Mouse (Mus musculus): ENCODE measurements at regions not wholly inside any gene's neighbourhood (a gene's known extent, or its start where the extent isn't known, plus 50 kb on each side); places are given as distances from the start of the nearest gene placed in this dataset.

DNA sequence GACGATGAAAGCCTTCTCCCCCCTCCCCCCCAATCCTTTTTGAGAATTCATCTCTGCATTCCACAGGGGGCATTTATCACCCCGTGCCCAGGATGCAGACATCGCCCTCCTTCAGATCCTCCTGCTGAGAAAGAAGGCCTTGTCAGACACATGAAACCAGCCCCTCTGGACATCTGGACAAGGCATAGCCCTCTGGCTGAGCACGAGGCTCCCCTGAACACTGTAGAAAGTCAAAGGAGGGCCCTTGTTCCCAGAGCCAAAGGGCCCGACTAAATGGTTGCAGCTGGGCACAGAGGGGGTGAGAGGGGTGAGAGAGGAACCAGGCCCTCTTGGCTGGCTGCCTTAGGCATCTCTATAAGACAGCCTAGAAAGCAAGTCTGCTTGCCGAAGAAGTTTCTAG lies 327.8 kb downstream of the H2al1j start:
- WGBS, result 35% methylated on average over 6 of the region's 6 CpGs
- peaks cover 2% of the 10 kb centered on the region; the same call in 1 of the 2 replicates for H3K27me3 ChIP-seq
- no peak overlapping the region for H3K9ac ChIP-seq
- H3K9me3 ChIP-seq (replicated peaks), result no peaks in the 10 kb centered on the region
- H3K4me1 ChIP-seq, result no peaks in the 10 kb centered on the region
- ATAC-seq (ENCODE audit: insufficient number of reproducible peaks, low FRiP score, low TSS enrichment, low read depth), result no peak
- no peak overlapping the region for H3K4me3 ChIP-seq (replicated peaks)
- H3K36me3 ChIP-seq, result no peaks in the 10 kb centered on the region
- H3K27ac ChIP-seq (replicated peaks), result no peak overlapping the region
- no peak overlapping the region for H3K4me2 ChIP-seq (replicated peaks)

GRCm38 (mm10) chrX:11657606-11658254 lies 330.1 kb downstream of the H2al1j start:
- no peak overlapping the region for H3K4me2 ChIP-seq (replicated peaks)
- no peaks in the 10 kb centered on the region for H3K36me3 ChIP-seq
- no peaks in the 10 kb centered on the region for H3K9me3 ChIP-seq (replicated peaks)
- H3K27me3 ChIP-seq, result peaks cover 2% of the 10 kb centered on the region; the same call in 1 of the 2 replicates
- H3K4me1 ChIP-seq, result no peaks in the 10 kb centered on the region
- no peak overlapping the region for H3K9ac ChIP-seq
- H3K27ac ChIP-seq (replicated peaks), result no peak overlapping the region
- WGBS, result 52% methylated on average over 9 of the region's 9 CpGs
- ATAC-seq (ENCODE audit: insufficient number of reproducible peaks, low FRiP score, low TSS enrichment, low read depth), result no peak
- no peak overlapping the region for H3K4me3 ChIP-seq (replicated peaks)

DNA sequence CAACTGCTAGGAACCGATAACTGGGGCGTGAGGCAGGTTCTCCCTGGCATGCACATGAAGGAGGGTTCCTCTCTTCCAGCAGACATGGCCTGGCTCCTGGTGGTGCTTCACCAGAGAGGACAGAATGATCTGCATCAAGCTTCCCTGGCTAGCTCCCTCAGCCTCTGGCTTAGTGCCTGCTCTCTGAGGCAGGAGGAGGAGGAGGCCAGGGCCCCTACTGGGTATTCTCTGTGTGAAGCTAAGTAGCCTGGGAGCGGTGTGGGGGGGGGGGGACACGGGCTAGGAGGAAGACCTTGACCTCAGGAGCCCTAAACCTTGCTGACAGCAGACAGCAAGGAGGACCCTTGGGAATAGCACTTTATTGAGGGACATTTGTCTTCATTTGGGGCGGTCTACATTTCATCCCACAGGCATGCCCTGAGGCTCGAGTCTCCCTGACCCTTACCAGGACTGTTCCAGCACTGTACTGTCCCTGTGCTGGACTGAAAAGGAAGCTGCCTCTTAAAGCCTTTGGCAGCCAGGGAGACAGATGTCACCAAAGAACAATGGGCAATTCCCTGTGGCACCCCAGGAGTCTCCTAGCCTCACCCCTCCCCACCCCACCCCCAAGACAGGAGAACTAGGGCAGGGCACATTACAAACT lies 335.7 kb downstream of the H2al1j start:
- H3K4me1 ChIP-seq, result 0 out of 2 replicates have a peak, but pooled peaks cover 5% of the 10 kb centered on the region
- ATAC-seq (ENCODE audit: insufficient number of reproducible peaks, low FRiP score, low TSS enrichment, low read depth), result no peak
- H3K9ac ChIP-seq, result no peak overlapping the region
- H3K36me3 ChIP-seq, result no peaks in the 10 kb centered on the region
- no peak overlapping the region for H3K4me3 ChIP-seq (replicated peaks)
- peaks cover 18% of the 10 kb centered on the region for H3K27me3 ChIP-seq
- H3K9me3 ChIP-seq (replicated peaks), result no peaks in the 10 kb centered on the region
- no peak overlapping the region; the same call in 1 of the 2 replicates for H3K27ac ChIP-seq (replicated peaks)
- WGBS, result 49% methylated on average over 6 of the region's 6 CpGs
- H3K4me2 ChIP-seq (replicated peaks), result no peak overlapping the region

DNA sequence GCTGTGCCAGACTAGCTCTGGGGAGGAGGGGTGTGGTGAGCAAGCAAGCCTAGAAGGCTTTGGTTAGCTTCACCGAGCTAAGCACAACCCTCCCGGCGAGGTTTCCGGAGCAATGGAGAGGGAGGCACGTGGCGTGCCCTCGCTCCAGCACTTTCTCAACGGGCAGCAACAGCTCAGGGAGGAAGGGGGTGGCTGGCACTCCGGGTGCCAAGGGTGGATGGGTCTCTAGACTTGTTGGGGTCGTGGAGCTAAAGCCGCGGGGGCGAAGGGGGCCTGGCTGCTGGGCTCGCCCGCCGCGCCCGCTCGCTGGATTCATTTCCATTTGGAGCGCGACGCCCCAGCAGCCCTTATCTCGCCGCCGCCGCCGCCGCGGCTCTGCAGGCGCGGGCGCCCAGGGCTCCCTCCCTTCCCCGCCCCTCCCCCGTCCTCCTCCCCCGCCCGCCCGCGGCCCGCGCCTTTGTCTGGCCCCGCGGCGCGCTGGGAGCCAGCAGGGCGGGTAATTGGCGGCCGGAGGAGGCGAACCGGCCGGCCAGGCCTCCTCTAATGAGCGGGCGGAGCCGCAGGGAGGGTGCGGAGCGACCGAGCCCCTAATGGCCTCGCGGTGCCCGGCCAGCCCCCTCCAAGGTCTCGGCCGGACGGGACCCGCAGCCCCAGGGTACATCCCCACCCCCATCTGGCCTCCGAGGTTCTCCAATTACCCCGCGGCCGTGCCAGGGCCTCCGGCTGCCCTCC lies 336.9 kb downstream of the H2al1j start:
- Histone ChIP-seq H3K4me1 (0 out of 2 replicates have a peak, but pooled peaks cover 5% of the 10 kb centered on the region), H3K4me3 (replicated peaks) (peak overlapping the region; percentile 42), H3K36me3 (no peaks in the 10 kb centered on the region), H3K4me2 (replicated peaks) (peak overlapping the region; percentile 61), H3K27me3 (peaks cover 18% of the 10 kb centered on the region), H3K9ac (peak overlapping the region; percentile 33; the same call in 1 of the 2 replicates), H3K9me3 (replicated peaks) (no peaks in the 10 kb centered on the region), H3K27ac (replicated peaks) (peak overlapping the region; percentile 82)
- WGBS, result 6% methylated on average over 52 of the region's 68 CpGs
- ATAC-seq (ENCODE audit: insufficient number of reproducible peaks, low FRiP score, low TSS enrichment, low read depth), result peak; percentile 84

- Histone ChIP-seq H3K4me3 (replicated peaks) (peak overlapping the region; percentile 42), H3K9me3 (replicated peaks) (no peaks in the 10 kb centered on the region), H3K36me3 (no peaks in the 10 kb centered on the region), H3K27me3 (peaks cover 18% of the 10 kb centered on the region), H3K4me2 (replicated peaks) (peak overlapping the region; percentile 61), H3K4me1 (0 out of 2 replicates have a peak, but pooled peaks cover 5% of the 10 kb centered on the region), H3K27ac (replicated peaks) (peak overlapping the region; percentile 82), H3K9ac (peak overlapping the region; percentile 33; the same call in 1 of the 2 replicates)
- 18% methylated on average over 30 of the region's 30 CpGs for WGBS
- no peak for ATAC-seq (ENCODE audit: insufficient number of reproducible peaks, low FRiP score, low TSS enrichment, low read depth)
Observed at GRCm38 (mm10) chrX:11665077-11665974, 337.7 kb downstream of the H2al1j start.

- Histone ChIP-seq H3K4me2 (replicated peaks) (no peak overlapping the region), H3K4me1 (0 out of 2 replicates have a peak, but pooled peaks cover 5% of the 10 kb centered on the region), H3K27ac (replicated peaks) (no peak overlapping the region), H3K27me3 (peaks cover 18% of the 10 kb centered on the region), H3K4me3 (replicated peaks) (no peak overlapping the region), H3K9ac (no peak overlapping the region), H3K36me3 (no peaks in the 10 kb centered on the region), H3K9me3 (replicated peaks) (no peaks in the 10 kb centered on the region)
- 12% methylated on average over 14 of the region's 15 CpGs for WGBS
- no peak for ATAC-seq (ENCODE audit: insufficient number of reproducible peaks, low FRiP score, low TSS enrichment, low read depth)
Observed at GRCm38 (mm10) chrX:11666517-11666916, 338.9 kb downstream of the H2al1j start.

DNA sequence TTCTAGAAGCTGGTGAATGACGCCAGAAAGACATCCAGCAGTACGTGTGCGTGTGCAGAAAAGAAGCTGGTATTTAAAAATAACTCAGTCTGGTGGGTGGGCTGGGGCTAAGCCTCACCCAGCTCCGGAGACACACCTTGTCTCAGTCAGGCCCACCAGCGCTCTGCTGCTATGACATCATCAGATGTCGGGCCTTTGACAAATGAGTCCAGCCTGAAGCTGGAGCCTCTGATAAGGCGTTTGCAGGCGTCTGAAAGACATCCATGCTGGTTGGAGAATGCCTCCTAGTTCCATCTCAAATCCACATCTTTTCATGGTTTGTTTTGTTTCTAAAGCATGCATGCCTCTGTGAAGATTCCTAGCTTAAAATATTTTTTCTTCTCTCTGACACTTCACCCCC lies 344.2 kb downstream of the H2al1j start:
- Histone ChIP-seq H3K4me1 (no peaks in the 10 kb centered on the region), H3K36me3 (no peaks in the 10 kb centered on the region), H3K4me2 (replicated peaks) (no peak overlapping the region), H3K9me3 (replicated peaks) (no peaks in the 10 kb centered on the region), H3K27me3 (no peaks in the 10 kb centered on the region; the same call in none of the 2 replicates), H3K9ac (no peak overlapping the region), H3K27ac (replicated peaks) (no peak overlapping the region), H3K4me3 (replicated peaks) (no peak overlapping the region)
- 42% methylated on average over 8 of the region's 8 CpGs for WGBS
- no peak for ATAC-seq (ENCODE audit: insufficient number of reproducible peaks, low FRiP score, low TSS enrichment, low read depth)

DNA sequence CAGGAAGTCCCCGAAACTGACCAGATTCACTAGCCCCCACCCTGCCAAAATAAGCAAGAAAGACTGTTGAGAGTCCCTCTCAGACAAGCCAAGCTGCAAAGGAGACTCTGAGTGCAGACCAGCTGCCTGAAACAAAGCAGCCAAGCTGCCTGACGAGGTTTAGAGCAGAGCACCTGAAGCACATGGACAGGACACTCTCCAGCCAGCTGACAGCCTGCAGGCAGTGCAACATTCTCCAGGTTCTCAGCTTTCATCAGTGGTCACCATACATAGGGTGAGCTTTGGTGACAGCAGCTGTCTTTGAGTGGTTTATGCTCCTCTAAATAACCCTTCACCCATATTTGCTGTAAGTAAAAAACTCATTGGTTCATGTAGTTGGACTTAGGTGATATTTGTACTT lies 350.5 kb downstream of the H2al1j start:
- Histone ChIP-seq H3K36me3 (no peaks in the 10 kb centered on the region), H3K4me2 (replicated peaks) (no peak overlapping the region), H3K27me3 (peaks cover 3% of the 10 kb centered on the region; the same call in 1 of the 2 replicates), H3K9ac (no peak overlapping the region), H3K4me3 (replicated peaks) (no peak overlapping the region), H3K27ac (replicated peaks) (no peak overlapping the region), H3K9me3 (replicated peaks) (no peaks in the 10 kb centered on the region), H3K4me1 (no peaks in the 10 kb centered on the region)
- 64% methylated on average over 2 of the region's 2 CpGs for WGBS
- ATAC-seq (ENCODE audit: insufficient number of reproducible peaks, low FRiP score, low TSS enrichment, low read depth), result no peak

- 62% methylated on average over 2 of the region's 2 CpGs for WGBS
- H3K4me1 ChIP-seq, result no peaks in the 10 kb centered on the region
- ATAC-seq (ENCODE audit: insufficient number of reproducible peaks, low FRiP score, low TSS enrichment, low read depth), result no peak
- H3K4me2 ChIP-seq (replicated peaks), result no peak overlapping the region
- H3K4me3 ChIP-seq (replicated peaks), result no peak overlapping the region
- H3K9me3 ChIP-seq (replicated peaks), result no peaks in the 10 kb centered on the region
- no peak overlapping the region for H3K27ac ChIP-seq (replicated peaks)
- H3K9ac ChIP-seq, result no peak overlapping the region
- H3K36me3 ChIP-seq, result no peaks in the 10 kb centered on the region
- 0 out of 2 replicates have a peak, but pooled peaks cover 3% of the 10 kb centered on the region for H3K27me3 ChIP-seq
Observed at GRCm38 (mm10) chrX:11681274-11681673, 353.7 kb downstream of the H2al1j start.

GRCm38 (mm10) chrX:11689989-11690405 lies 362.4 kb downstream of the H2al1j start:
- Histone ChIP-seq H3K4me1 (peaks cover 5% of the 10 kb centered on the region; the same call in 1 of the 2 replicates), H3K4me3 (replicated peaks) (no peak overlapping the region), H3K4me2 (replicated peaks) (peak overlapping the region; percentile 39), H3K27me3 (no peaks in the 10 kb centered on the region), H3K27ac (replicated peaks) (no peak overlapping the region), H3K9ac (no peak overlapping the region), H3K36me3 (no peaks in the 10 kb centered on the region), H3K9me3 (replicated peaks) (no peaks in the 10 kb centered on the region)
- ATAC-seq (ENCODE audit: insufficient number of reproducible peaks, low FRiP score, low TSS enrichment, low read depth), result no peak
- WGBS, result 36% methylated on average over 18 of the region's 18 CpGs
